Mouse (Mus musculus) testis, adult 2 months (tissue): ENCODE measurements around the gene Tle2.

Experiments
- CTCF ChIP-seq: fragments of 200-500 bp; IDR thresholded peaks from 2 replicates; pipeline ENCODE4 v1.5.1; 2012; ENCODE audit warnings: low read depth, mild to moderate bottlenecking, inconsistent platforms, low read length, moderate library complexity; ENCODE audit not compliant: control insufficient read depth, insufficient read depth, insufficient replicate concordance
- POLR2A ChIP-seq: fragments of 200-500 bp; IDR thresholded peaks from 2 replicates; pipeline ENCODE4 v1.6.1; 2012; ENCODE audit warnings: low read depth, mild to moderate bottlenecking, inconsistent platforms, low read length, moderate library complexity; ENCODE audit not compliant: control insufficient read depth

DNA sequence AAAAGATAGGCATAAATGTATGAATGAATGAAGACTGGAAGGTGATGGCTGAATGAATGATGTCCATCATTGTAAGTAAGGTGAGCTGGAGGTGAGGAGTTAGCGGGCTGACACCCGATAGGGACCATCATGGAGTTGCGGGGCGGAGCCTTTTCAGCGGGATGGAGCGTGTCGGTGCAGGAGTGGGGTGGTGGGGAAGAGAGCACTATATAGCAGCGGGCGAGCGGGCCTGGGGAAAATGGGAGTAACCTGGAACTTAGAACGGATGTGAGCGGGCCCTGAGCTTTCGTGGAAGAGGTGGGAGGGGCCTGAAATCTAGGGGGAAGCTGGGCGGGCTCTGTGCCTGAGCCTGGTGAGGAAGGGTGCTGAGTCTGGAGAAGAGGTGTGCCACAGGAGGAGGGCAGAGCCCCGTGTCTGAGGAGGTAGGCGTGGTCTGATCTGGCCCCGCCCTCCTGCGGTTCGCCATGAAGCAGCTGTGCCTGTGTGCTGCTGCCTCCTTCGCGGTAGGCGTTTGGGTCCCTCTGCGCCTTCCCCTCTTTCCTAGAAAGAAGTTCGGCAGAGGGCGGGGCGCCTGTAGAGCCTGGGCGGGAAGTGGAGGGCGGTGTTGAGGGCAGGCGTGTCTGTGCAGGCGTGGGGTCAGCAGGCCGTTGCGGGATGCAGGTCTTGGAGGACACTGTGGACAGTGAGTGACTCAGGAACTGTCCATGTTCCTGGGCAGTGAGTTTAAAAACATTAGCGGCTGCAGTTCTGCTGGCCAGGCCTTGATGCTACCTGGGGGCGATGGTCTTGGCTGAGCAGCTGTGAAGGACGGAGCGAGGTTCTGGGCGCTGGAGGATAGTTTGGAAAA is 59.1 kb downstream of the Tle2 start:
- TF ChIP-seq CTCF (no peak), POLR2A (no peak; the same call in 1 of the 2 replicates)
